Mouse (Mus musculus) MN1 (cell line): ENCODE measurements around the gene Atf7ip2.
"Not testable (repeated sequence)": the region's sequence is repeated elsewhere in the genome, so short reads cannot be mapped to it uniquely, and the experiment has no call there.

Source experiments
- DNase-seq: peaks from one replicate; pipeline ENCODE4 v3.0.0-alpha.2; 2016; ENCODE audit warnings: low spot score

Gene Atf7ip2

DNA sequence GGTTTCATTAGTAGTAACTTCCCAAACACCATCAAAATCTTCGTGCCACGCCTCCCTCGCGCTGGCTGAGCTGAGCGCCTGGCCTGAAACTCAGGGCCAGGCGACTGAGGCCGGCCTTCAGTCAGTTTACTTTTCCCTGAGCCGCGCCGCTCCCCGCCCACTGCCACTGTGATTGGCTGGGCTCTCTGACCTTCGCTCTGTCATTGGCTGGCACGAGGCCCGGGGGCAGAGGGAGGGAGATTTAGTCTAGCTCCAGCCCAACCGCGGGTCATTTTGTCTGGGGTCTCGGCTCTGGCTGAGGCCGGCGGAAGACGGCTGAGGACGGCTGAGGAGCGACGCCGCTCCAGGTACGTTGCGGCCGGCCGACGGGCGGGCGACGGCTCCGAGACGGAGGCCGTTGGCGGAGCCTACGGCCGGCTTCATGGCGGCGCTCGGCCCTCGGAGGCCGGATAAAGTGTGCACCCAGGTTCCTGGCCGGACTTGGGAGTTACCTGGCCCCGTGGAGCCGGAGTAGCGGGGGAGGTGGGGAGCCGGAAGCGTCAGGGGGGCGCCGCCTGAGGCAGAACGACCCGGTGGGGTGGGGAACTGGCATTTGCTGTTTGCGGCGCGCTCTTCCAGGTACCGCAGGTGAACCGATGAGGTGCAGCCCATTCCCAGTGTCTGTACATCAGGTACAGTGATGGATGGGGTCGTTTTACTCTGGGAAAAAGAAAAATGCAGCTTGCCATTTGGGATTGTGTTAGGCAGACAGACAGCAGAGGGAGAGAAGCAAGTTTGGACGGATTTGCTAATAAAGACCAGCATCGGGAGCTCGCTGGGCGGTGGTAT is at the start of gene Atf7ip2:
TSS of gene Atf7ip2 (plus strand) at position 34 of the 828 bp plus-strand sequence.
- no peak for DNase-seq

DNA sequence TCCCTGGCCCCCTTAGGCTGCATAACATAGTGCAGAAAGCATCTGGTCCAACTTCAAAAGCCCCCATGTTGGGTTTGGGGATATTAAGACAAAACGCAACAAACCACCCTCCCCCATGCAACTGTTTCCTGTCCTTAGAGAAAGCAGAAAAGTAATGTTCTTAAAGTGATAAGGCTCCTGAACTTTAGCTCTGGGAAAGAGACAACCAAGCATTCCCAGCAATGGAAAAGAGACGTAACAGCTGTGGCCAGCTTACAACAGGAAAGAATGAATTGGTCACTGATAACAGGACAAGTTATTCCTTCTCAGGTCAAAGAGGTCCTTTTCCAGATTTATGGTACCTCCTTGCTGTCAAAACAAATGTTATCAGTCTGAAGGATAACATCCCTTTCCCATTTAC is 49.3 kb upstream of the Atf7ip2 start:
- DNase-seq, result no peak

DNA sequence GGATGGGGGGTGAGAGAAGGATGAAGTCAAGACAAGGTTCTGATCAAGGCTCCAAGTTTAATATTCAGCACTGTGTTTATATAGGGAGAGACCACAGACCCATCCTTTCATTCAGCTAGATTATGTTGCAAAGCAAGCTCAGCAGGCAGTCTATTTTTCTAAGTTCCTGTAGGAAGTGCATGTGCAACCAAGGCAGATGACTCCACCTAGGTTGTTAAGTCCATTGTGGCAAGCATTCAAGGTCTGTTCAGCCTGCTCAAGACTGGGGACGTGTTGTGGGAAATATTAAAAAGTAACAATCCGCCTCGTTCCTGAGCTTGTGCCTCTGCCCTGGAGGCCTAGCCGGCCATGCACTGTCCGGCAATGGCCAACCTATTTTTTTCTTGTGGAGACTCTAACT is 45.1 kb upstream of the Atf7ip2 start:
- DNase-seq, result no peak

DNA sequence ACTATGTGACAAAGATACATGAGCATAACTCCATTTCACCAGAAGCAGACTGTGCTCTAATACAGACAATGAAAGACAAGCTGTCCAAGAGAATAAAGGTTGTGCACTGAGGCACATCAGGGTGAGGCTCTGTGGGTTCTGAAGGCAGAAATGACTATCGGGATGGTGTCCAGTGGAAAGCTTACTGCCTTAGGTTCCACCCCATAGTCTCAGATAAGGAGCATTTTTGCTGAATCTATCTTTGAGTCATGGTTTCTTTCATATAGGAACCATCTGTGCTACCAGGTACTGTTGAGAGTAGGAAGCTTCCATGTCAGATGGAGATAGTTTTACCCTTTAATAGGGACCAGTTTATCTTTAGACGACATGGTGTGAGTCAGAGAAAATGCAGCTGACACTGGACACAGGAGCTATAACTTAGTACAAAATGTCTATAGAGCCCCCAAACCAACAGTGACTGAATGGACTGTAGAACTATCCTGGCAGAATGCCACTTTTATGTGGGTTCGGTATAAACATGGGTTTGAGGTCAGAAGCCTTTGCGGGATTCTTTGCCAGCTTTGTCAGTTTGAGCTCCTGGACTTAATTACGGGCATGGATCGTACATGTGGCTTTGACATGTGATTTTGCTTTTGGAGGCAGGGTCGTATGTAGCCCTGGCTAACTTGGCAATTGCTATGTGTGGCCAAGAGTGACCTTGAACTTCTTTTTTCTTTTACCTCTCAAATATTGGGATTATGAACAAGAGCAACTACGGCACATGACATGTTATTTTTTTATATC is 23.2 kb upstream of the Atf7ip2 start:
- no peak for DNase-seq

DNA sequence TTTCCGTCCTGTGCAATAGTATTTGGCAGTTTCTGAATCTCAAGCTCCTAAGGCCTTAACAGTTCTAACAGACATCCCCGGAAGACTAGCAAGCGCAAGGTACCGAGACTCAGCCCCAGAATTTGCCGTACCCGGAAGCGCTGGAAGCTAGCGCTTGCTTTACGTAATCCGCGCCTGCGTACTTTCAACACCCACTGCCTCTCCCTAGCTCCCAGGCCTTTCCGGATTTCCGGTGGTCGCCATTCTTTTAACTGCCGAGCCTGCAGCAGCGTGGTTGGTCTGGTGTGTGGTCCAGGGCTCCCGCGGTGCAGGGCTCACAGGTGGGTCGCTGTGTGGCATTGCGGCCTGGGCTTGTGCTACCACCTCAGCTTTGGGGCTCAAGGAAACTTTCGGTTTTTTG is 22.5 kb upstream of the Atf7ip2 start, which contains the start of gene Rpl39l:
TSS of gene Rpl39l (plus strand) at position 222 of the 400 bp plus-strand sequence.
- peak; percentile 61 for DNase-seq

DNA sequence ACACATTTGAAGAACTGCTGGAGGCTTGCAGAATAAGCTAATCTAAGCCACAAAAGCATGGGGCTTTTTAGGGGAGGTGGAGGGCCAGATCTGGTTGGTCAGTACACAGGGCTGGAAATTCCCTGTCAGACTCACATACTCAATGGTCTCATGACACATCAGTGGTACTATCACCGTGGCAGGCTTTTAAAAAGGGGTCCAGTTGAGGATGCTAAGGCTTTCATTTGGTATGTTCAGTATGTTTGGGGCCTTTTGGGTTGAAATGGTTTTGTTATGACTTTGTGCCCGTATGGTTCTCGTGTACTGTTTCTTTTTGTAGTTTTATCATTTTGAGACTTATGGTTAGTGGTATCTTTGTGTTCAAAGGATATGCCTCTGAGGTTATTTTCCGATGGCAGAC is 21.2 kb upstream of the Atf7ip2 start:
- no peak for DNase-seq

DNA sequence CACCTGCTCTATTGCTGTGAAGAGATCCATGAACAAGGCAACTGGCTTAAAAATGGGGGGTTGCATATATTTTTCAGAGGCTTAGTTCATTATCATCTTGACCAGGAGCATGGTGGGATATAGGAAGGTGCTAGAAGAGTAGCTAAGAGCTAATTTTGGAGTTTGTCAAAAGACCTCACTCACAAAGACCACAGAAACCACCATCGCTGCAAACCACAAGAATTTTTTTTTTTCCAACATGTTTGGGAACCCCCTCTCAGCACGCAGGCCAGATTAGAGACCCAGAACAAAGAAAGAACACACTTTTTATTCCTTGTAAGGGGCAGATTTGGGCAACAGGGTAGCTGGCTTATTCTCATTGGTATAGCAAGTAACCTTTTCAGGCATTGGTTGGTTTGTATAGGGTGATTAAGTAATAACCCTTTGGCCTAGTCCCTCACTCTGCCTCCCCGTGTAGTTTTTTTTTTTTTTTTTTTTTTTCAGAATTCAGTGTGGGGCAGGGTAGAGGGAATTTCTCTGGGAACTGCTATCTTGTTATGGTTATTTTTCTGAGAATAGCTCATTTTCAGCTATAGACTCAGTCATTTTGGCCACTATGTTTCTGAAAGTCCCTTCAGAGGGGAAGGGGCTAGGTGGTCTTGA is 20.2 kb upstream of the Atf7ip2 start:
- no peak for DNase-seq

DNA sequence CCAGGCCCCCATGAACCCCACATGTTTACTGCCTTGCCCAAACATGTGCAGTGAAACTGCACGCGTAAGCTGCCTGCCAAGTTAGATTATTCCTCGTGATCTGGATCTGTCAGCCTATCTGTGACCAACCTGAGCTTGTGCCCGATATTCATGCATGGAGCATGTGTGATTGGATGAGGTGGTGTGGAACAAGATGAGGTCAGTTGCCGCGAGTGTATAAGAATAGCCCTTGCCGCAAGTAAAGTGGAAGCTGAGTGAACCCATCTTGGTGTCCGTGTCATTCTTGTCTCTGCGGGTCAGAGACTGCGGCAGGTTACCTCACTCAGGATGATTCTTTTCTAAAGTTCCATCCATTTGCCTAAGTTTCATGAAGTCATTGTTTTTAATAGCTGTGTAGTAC is 5.1 kb upstream of the Atf7ip2 start:
- not testable (repeated sequence) for DNase-seq

DNA sequence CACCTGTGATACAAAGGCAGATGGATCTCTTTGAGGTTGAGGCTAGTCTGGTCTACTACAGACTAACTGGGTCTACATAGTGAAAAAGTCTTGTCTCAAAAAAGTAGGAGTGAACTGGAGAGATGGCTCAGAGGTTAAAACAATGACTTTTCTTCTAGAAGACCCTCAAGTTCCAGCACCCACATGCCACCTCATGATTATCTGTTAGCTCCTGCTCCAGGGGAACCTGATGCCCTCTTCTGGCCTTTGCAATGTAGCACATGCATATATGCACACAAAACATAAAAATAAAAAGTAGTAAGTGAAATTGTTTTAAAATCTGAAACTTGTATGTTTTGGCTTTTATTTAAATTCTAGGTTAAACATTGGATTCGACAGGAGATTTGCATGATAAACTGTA is 16.3 kb downstream of the Atf7ip2 start:
- no peak for DNase-seq

DNA sequence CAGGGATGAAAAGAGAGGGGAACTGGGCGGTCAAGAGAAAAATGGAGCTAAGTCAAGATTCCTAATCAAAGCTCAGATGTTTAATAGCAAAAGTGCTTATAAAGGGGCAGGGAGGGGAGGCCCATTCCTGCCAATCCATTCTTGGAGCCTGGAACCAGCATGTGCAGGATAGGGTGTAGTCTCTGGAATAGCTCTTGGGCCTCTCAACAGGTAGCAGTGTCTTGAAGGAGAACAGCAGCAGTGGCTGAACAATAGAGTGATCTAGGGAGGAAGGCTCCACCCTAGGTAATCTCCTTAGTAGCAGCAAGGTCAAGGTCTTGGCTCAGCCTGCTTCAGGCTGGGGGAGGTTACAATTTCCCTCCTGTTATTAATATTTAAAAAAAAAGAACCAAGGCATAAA is 23.9 kb downstream of the Atf7ip2 start:
- DNase-seq, result not testable (repeated sequence)

DNA sequence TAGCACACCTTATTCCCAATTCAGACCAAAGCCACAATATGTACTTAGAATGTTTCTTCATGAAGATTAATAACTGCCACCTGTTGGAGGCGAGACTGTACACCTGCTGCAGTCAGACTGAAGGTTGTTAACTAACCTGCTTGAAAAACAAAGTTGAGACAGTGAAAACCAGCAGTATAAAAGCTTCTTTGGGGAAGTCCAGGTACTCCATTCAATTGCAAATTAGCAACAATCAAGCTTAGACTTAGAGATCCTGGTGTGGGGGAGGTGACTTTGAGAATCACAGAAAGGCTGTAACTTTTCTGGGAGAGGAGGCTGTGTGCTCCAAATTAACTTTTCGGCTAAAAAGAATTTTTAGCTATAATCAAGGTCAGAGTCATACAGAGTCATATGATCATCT is 24.5 kb downstream of the Atf7ip2 start:
- not testable (repeated sequence) for DNase-seq

DNA sequence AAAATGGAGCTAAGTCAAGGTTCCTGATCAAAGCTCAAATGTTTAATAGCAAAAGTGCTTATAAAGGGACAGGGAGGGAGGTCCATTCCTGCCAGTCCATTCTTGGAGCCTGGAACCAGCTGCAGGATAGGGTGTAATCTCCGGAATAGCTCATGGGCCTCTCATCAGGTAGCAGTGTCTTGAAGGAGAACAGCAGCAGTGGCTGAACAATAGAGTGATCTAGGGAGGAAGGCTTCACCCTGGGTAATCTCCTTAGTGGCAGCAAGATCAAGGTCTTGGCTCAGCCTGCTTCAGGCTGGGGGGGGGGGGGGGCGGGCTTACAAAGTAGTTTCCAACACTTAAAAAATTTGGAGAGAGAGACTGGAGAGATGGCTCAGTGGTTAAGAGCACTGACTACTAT is 34.8 kb downstream of the Atf7ip2 start:
- no peak for DNase-seq

DNA sequence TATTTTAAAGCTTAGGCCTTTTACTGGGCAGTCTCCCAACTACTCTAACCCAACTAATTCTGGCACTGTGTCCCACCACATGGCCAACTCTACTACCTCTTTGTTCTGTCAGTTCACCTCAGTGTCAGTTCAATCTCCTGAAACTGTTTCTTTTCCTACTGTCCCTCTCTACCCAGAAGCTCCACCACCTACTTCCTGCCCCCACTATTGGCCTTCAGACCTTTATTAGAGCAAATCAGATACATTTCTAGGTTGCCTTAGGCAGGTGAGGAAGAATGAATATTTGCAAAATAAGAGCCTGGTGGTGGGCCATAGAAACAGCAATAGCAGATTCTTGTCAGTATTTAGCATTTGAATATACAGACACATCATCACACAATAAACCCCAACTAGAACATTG is 44.1 kb downstream of the Atf7ip2 start:
- DNase-seq, result no peak

DNA sequence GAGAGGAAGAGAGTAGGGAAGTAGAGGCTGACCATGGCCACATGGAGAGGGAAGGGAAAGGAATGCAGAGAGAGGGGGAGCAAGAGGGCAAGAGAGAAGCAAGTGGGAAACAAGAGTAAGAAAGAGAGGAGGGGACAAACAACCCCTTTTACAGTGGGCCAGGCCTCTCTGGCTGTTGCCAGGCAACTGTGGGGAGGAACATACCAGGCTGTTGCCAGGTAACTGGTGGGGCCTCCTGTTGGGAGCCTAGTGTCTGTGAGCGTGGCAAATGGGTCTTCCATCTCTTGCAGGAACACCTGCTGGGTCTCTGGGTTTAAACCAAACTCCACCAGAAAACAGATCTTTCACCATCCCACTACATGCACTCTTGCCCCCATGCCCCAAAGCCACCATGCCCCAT is 61.5 kb downstream of the Atf7ip2 start:
- no peak for DNase-seq

DNA sequence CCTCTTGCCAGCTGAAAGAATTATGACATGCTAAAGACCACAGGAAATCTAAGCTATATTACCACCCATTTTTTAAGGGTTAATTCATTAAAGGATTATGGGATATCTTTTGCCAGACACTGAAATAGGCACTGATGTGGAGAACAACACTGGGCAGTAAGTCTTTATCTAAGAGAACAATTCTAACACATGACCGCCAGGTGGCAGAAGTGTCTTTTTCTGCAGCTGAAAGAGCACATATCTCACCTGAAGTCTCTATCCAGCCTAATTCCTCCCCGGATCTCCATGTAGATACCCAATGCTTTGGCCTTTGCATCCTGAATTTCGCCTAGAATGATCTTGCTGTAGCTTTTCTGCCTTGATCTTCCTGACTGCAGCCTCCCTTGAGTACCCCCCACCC is 79.7 kb downstream of the Atf7ip2 start:
- peak; percentile 27 for DNase-seq

DNA sequence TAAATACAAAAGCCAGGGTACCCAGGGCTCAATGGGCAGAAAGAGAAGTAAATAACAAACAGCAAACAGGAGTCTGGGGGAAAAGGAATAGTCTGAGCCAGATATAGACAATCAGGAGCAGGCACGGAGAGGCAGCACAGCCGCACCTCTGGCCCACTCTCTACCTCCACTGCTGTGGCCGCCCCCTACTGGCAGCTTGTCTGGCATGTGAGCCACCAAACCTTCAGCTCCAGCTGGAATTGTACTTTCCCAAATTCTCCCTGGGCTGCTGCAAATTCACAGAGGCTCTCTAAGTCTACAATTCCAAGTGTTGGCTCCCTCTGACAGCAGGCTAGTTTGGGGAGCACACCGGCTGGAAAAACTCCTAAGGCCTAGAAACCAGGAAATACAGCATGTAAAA is 82.0 kb downstream of the Atf7ip2 start:
- no peak for DNase-seq

DNA sequence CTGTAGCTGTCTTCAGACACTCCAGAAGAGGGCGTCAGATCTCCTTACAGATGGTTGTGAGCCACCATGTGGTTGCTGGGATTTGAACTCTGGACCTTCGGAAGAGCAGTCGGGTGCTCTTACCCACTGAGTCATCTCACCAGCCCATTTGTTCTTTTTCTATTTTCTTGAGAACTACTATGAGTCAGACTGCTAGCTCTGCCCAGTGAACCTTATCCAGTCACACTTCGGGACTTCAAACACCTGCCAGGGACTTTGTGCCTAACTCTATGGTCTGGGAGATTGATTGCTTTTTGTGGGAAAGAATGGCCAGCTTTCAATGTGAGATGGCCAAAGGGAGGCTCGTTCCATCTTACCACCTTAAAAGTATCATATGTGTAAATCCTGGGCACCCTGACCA is 84.3 kb downstream of the Atf7ip2 start:
- DNase-seq, result not testable (repeated sequence)

DNA sequence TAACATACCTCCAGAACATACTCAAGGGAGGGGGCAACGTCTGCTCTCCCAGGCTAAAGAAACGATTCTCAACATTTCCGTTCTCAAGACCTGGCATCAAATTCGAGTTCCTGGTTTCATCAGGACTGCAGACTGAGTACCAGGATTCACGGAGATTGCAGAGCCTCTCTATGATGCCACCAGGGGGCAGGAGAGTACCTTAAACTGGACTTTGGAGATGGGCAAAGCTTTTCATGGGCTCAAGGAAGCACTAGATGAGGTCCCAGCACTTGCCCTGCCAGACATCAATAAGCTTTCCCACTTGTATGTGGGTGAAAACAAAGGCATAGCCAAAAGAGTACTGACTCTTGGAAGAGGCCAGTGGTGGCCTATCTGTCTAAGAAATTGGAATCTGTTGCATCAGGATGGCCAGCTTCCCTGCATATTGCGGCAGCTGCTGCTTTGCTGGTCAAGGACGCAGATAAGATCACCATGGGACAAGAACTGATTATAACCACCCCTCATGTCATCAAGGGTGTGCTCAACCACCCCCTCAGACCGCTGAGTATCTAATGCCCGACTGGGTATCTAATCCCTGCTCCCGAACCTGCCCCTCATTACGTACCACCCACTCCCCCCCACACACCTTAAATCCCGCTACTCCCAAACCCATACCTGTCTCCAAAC is 87.9 kb downstream of the Atf7ip2 start:
- DNase-seq, result peak; percentile 50

DNA sequence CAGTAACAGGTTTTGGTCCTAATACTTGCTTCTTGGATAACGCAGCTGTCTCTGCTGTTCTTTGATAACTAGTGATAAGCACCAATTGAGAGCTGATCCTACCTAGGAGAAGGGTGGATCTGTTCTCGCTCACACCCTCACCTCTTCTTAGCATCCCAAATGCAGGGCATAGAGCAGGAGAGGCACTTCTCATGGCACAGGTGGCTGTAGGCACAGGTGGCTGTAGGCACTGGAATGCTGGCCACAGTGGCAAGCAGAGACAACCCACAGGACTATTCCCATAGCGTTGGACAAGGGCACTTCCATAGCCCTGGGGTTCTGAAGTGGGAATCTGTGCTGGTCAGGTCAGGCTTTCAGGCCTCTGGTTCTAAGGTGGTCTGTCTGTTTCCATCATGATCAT is 89.4 kb downstream of the Atf7ip2 start:
- no peak for DNase-seq

DNA sequence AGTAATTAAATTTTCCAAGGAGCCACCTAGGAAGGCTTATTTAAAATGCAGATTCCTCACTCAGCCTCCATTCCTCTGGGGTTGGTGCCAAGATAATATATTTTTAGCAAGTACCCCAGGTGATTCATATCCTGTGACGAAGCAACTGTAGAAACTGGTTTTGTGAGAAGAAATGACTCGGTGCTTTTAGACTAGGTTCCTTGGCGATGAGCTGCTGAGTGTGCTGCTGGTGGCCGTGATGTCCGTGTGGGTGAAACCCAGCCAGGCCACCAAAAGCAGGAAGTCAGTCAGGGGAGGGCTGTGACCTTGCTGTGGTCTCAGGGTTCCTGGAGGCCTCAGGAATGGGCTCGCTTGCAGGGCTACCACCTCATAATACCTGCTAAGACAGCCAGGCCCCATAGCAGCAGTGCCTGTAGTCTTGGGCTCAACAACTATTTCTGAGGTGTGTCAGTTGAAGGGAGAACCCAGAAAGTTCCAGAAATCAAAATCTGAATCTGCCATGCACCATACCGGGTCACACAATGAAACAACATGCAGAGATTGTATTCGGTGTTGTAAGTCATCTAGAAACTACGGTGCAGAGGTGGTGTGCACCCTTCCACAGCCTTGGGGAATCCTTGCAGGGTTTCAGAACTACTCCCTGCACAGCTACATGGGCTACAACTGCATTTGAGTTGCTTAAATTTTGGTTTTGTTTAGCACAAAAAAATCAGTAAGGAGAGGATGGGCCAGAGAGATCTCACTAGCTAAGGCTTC is 94.2 kb downstream of the Atf7ip2 start:
- no peak for DNase-seq

DNA sequence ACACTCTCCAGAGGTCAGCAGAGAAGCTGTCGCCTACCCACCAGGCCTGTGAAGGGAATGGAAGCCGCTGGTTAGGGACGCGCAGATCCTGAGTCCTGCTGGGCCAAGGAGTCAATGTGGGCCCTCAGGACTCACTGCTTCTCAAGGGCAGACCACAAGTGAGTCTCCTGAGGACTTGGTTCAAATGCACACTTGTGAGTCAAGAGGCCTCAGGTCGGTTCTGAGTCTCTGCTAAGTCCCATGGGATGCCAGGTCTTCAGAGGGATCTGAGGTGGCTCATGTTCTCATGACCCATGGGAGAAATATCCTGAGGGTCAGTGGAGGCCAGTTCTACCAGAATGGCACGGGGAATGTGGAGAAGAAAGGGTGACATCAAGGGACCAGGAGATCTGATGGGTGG is 95.6 kb downstream of the Atf7ip2 start:
- no peak for DNase-seq
